Mouse (Mus musculus) gastrocnemius, postnatal 14 days (tissue): ENCODE data around the gene Usp27x. TPM values are rescaled to one million over a fixed set of nuclear protein-coding genes. Genes with fewer than 3 reads are reported as not detected.

Experiments
- DNase-seq: peaks from one replicate; pipeline ENCODE4 v3.0.0; 2021; ENCODE audit warnings: mixed read lengths
- intact Hi-C: fragments of 180-260 bp; cut with DNase I; formaldehyde crosslinking; loops from one replicate; pipeline ENCODE4 v1.15.1; 2025; ENCODE audit warnings: low total_unique reads
- long read RNA-seq, 2 experiments: library from polyadenylated mRNA; stranded (forward); transcript quantifications; one replicate each; pipeline ENCODE4 v2.0.0; 2021
- total RNA-seq, 2 experiments: library from RNA; stranded (reverse); gene quantifications; 2 replicates each; pipeline ENCODE4 v1.2.3; 2021

Usp27x gene
- total RNA-seq, result under 1 TPM; 0.37 to 0.66 TPM
- long read RNA-seq, experiment 1, partial matches to known transcripts, result 0 of 2 reads
- long read RNA-seq, experiment 1, other reads (novel, unspliced or antisense), result 0 of 2 reads
- long read RNA-seq, experiment 2, result 0 reads

- intact Hi-C loops, result no loop called here
- peak; percentile 71 for DNase-seq
Measured at GRCm38 (mm10) chrX:7375716-7376480, at the start of gene Usp27x. Usp27x (minus strand) TSS chrX:7375830.

- DNase-seq, result peak; percentile 52
- intact Hi-C loops, result loop anchor here (10.0 kb wide), 1 partner anchor 98 kb away; no protein-coding TSS in a partner anchor
Measured at GRCm38 (mm10) chrX:7422691-7423111, 47.1 kb upstream of the Usp27x start.

- intact Hi-C loops, result loop anchor here (10.0 kb wide), 1 partner anchor 97 kb away; no protein-coding TSS in a partner anchor
- DNase-seq, result no peak
Measured at GRCm38 (mm10) chrX:7422166-7422565, 46.5 kb upstream of the Usp27x start.

GRCm38 (mm10) chrX:7421016-7421415 lies 45.4 kb upstream of the Usp27x start:
- intact Hi-C loops, result loop anchor here (10.0 kb wide), 1 partner anchor 96 kb away; no protein-coding TSS in a partner anchor
- peak; percentile 55 for DNase-seq

GRCm38 (mm10) chrX:7416178-7416871 lies 40.7 kb upstream of the Usp27x start:
- DNase-seq, result peak; percentile 48
- intact Hi-C loops, result no loop called here

- intact Hi-C loops, result no loop called here
- DNase-seq, result no peak
Measured at GRCm38 (mm10) chrX:7415308-7415707, 39.7 kb upstream of the Usp27x start.

- intact Hi-C loops, result no loop called here
- no peak for DNase-seq
Measured at GRCm38 (mm10) chrX:7412239-7413033, 36.8 kb upstream of the Usp27x start.

GRCm38 (mm10) chrX:7376586-7376985 lies 956 bp upstream of the Usp27x start:
- DNase-seq, result no peak
- intact Hi-C loops, result no loop called here

- intact Hi-C loops, result no loop called here
- no peak for DNase-seq
Measured at GRCm38 (mm10) chrX:7375322-7375715, 311 bp downstream of the Usp27x start.

- DNase-seq, result no peak
- intact Hi-C loops, result loop anchor here (10.0 kb wide), 1 partner anchor 99 kb away; no protein-coding TSS in a partner anchor
Measured at GRCm38 (mm10) chrX:7325455-7325854, 50.2 kb downstream of the Usp27x start.

- intact Hi-C loops, result loop anchor here (10.0 kb wide), 1 partner anchor 103 kb away; no protein-coding TSS in a partner anchor
Measured at GRCm38 (mm10) chrX:7322288-7322687, 53.3 kb downstream of the Usp27x start.

More at GRCm38 (mm10) chrX:7322288-7322687, 53.3 kb downstream of the Usp27x start:
- DNase-seq, result peak; percentile 47

Other genes starting within 250 kb of the Usp27x start
- 10 to 100 TPM; 10.8 to 18.2 TPM for gene Clcn5, start 56.5 kb downstream of the Usp27x start, total RNA-seq
- gene Foxp3, start 197.8 kb upstream of the Usp27x start, total RNA-seq, result under 1 TPM in 1 of 2 experiments, not detected in 1; 0.16 TPM
- 1 to 10 TPM; 1.0 to 2.5 TPM for gene Ppp1r3f, start 198.5 kb upstream of the Usp27x start, total RNA-seq
- 10 to 100 TPM; 10.2 to 10.9 TPM for gene Ccdc22, start 229.7 kb upstream of the Usp27x start, total RNA-seq
- not detected for gene Cacna1f, start 231.3 kb upstream of the Usp27x start, total RNA-seq